8 mouse cellular contexts compared by ENCODE assay signal in the genomic region with DNA sequence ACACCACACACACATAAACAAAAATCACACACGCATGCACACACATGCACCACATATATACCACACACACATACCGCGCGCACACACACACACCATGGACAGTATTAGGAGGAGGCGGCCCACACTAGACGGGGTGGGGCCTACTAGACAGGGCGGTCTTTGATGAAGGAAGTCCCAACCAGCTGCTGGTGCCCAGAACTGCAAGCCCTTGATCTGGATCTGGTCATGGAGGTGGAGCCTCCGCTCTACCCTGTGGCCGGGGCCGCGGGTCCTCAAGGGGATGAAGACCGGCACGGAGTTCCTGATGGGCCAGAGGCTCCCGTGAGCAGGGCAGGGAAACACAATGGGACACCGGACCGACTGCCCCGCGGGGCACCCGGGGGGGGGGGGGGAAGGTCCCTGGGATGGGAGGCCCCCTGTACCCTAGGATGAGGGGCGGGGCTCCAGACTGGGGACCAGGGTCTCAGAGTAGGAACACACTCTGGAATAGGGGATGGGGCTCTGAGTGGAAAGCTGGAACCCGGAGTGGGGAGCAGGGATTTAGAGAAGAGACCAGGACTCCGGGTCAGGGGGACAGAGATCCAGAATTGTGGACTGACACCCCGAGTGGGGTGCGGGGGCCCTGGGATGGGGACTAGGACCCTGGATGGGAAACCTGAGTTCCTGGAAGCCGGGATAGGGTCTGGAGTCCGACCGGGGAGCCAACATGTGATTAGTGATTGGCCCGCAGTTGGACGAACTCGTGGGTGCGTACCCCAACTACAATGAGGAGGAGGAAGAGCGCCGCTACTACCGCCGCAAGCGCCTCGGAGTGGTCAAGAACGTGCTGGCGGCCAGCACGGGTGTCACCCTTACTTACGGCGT. TPM values are rescaled to one million over a fixed set of nuclear protein-coding genes. Genes with fewer than 3 reads are reported as not detected.
DNase-seq lines count a peak whose midpoint lies in the region; ATAC-seq and TF ChIP-seq lines count a peak whose summit lies in the region.

A gene (plus strand): TSS at position 155 of the 864 bp plus-strand sequence.

- 7% methylated on average over 39 of the region's 42 CpGs for WGBS in forebrain, embryonic 14.5 days

- no peaks in the 10 kb centered on the region for H3K4me1 ChIP-seq in ES-Bruce4 (ENCODE audit: control insufficient read depth, insufficient read depth, low read length)
- peaks cover 6% of the 10 kb centered on the region; the same call in 1 of the 2 replicates for H3K4me1 ChIP-seq in forebrain, embryonic 14.5 days (ENCODE audit: control insufficient read depth, insufficient read depth, low read length)

- peak within 1 kb of the TSS; percentile 62 for H3K4me2 ChIP-seq in forebrain, embryonic 14.5 days (ENCODE audit: low read length)

- H3K9ac ChIP-seq in ES-Bruce4 (ENCODE audit: low read depth, poor library complexity, severe bottlenecking), result peak within 1 kb of the TSS; percentile 36
- H3K9ac ChIP-seq in forebrain, embryonic 14.5 days (ENCODE audit: low read length), result peak within 1 kb of the TSS; percentile 10; the same call in 1 of the 2 replicates

- no peaks in the 10 kb centered on the region for H3K27me3 ChIP-seq in ES-Bruce4 (ENCODE audit: control insufficient read depth, insufficient read depth, low read length, poor library complexity, severe bottlenecking)
- H3K27me3 ChIP-seq in forebrain, embryonic 14.5 days (replicated peaks; ENCODE audit: control insufficient read depth, insufficient read depth, low read length), result 0 out of 2 replicates have a peak, but pooled peaks cover 2% of the 10 kb centered on the region

- no peak for TF ChIP-seq POLR2A in ES-Bruce4 (IDR thresholded peaks at IDR 0.05; ENCODE audit: insufficient read depth, low read length)

- no peaks in the 10 kb centered on the region for H3K9me3 ChIP-seq in ES-Bruce4 (replicated peaks; ENCODE audit: control insufficient read depth, insufficient read depth, low read length, poor library complexity, severe bottlenecking)
- no peaks in the 10 kb centered on the region for H3K9me3 ChIP-seq in forebrain, embryonic 14.5 days (replicated peaks; ENCODE audit: control insufficient read depth, low read length)

- peak within 1 kb of the TSS; percentile 63 for H3K4me3 ChIP-seq in ES-Bruce4 (ENCODE audit: low read depth, low read length)
- H3K4me3 ChIP-seq in forebrain, embryonic 14.5 days (ENCODE audit: low read depth, low read length), result peak within 1 kb of the TSS; percentile 35

- H3K36me3 ChIP-seq in ES-Bruce4 (ENCODE audit: control insufficient read depth, insufficient read depth, low read length, poor library complexity, severe bottlenecking), result no peaks in the 10 kb centered on the region
- H3K36me3 ChIP-seq in forebrain, embryonic 14.5 days (ENCODE audit: control insufficient read depth, insufficient read depth, low read length), result no peaks in the 10 kb centered on the region

- TF ChIP-seq EP300 in ES-Bruce4 (IDR thresholded peaks at IDR 0.05; ENCODE audit: insufficient read depth, low read depth, low read length), result no peak

- peak; percentile 62; the same call in 1 of the 2 replicates for ATAC-seq in forebrain, embryonic 14.5 days
- peak; percentile 89 for ATAC-seq in hematopoietic stem cell, adult 5-6 weeks (replicated peaks in 1 of 2; ENCODE audit: insufficient read depth in 1 of 2, low FRiP score in 2 of 2, low TSS enrichment in 1 of 2, low read depth in 1 of 2, poor library complexity in 2 of 2, severe bottlenecking in 2 of 2)

- TF ChIP-seq CTCF in ES-Bruce4 (IDR thresholded peaks at IDR 0.05; ENCODE audit: low read depth, low read length), result no peak

- peak; percentile 90 for DNase-seq in adrenal gland, postnatal 14 days
- DNase-seq in forebrain, embryonic 14.5 days (ENCODE audit: low spot score), result peak; percentile 36
- DNase-seq in layer of hippocampus, adult 8-10 months (ENCODE audit: low spot score in 2 of 2), result no peak
- peak; percentile 76 for DNase-seq in lung, postnatal 14 days
- DNase-seq in ovary, postnatal 36 days (ENCODE audit: low spot score), result peak; percentile 66
- DNase-seq in frontal cortex, postnatal 25 days (ENCODE audit: low spot score in 2 of 2), result no peak

- H3K27ac ChIP-seq in ES-Bruce4 (ENCODE audit: insufficient read depth, low read length), result no peak within 1 kb of the TSS
- H3K27ac ChIP-seq in forebrain, embryonic 14.5 days (ENCODE audit: low read depth, low read length), result no peak within 1 kb of the TSS

RNA-seq across cellular contexts. Expression of the gene that starts here (rescaled TPM):
- polyA plus RNA-seq in ES-Bruce4 (2011; ENCODE audit: insufficient read depth, insufficient read length, low read depth, missing spikeins), result 12.1 and 13.5 TPM in 2 replicates
- 35.4 and 48.9 TPM in 2 replicates for total RNA-seq in adrenal gland, postnatal 14 days (2021)
- polyA plus RNA-seq in forebrain, embryonic 14.5 days (2014; fragmentation: Nextera tagmentation; extraction: Ambion mirVana), result 7.5 and 9.4 TPM in 2 replicates
- 79.6 and 90.4 TPM in 2 replicates for total RNA-seq in hematopoietic stem cell, adult 5-6 weeks (2017)
- 10 to 100 TPM; 12.1 to 49.4 (median 31.1) TPM for total RNA-seq in layer of hippocampus, adult 8-10 months (2022)

Comparison
In these comparisons a context has a peak if more than half of its experiments do, and no peak if none do; other contexts are left out.
1. DNase-seq: peak in adrenal gland, postnatal 14 days (single experiment), forebrain, embryonic 14.5 days (single experiment), lung, postnatal 14 days (single experiment) and ovary, postnatal 36 days (single experiment); none in layer of hippocampus, adult 8-10 months (0 of 2) and frontal cortex, postnatal 25 days (0 of 2).